Mouse (Mus musculus) right cerebral cortex, postnatal 25 days (tissue): ENCODE results near the gene Gm20388.

ENCODE experiments used
- DNase-seq: peaks from one replicate; pipeline ENCODE4 v3.0.0; 2022

The Gm20388 gene

GRCm38 (mm10) chr8:122098766-122099165 is 2188.1 kb downstream of the Gm20388 start:
- no peak for DNase-seq

- DNase-seq, result no peak
These were observed 2189.1 kb downstream of the Gm20388 start for GRCm38 (mm10) chr8:122099711-122100220.

- no peak for DNase-seq
These were observed 2191.2 kb downstream of the Gm20388 start for GRCm38 (mm10) chr8:122101816-122102215.

GRCm38 (mm10) chr8:122102286-122102685 is 2191.6 kb downstream of the Gm20388 start:
- no peak for DNase-seq

GRCm38 (mm10) chr8:122103241-122103640 is 2192.6 kb downstream of the Gm20388 start:
- no peak for DNase-seq

- DNase-seq, result no peak
These were observed 2194.0 kb downstream of the Gm20388 start for GRCm38 (mm10) chr8:122104658-122105057.

GRCm38 (mm10) chr8:122106270-122106669 is 2195.6 kb downstream of the Gm20388 start:
- no peak for DNase-seq

GRCm38 (mm10) chr8:122110240-122110866 is 2199.7 kb downstream of the Gm20388 start:
- no peak for DNase-seq

- DNase-seq, result no peak
These were observed 2200.2 kb downstream of the Gm20388 start for GRCm38 (mm10) chr8:122110867-122111253.

GRCm38 (mm10) chr8:122111745-122112144 is 2201.1 kb downstream of the Gm20388 start:
- no peak for DNase-seq

- no peak for DNase-seq
These were observed 2201.8 kb downstream of the Gm20388 start for GRCm38 (mm10) chr8:122112264-122112965.

GRCm38 (mm10) chr8:122114890-122115289 is 2204.2 kb downstream of the Gm20388 start:
- no peak for DNase-seq

- DNase-seq, result peak; percentile 23
These were observed 2206.2 kb downstream of the Gm20388 start for GRCm38 (mm10) chr8:122116716-122117357.

- DNase-seq, result no peak
These were observed 2207.5 kb downstream of the Gm20388 start for GRCm38 (mm10) chr8:122118097-122118496.

GRCm38 (mm10) chr8:122118536-122118935 is 2207.9 kb downstream of the Gm20388 start:
- DNase-seq, result no peak

- DNase-seq, result no peak
These were observed 2213.7 kb downstream of the Gm20388 start for GRCm38 (mm10) chr8:122124326-122124725.

GRCm38 (mm10) chr8:122126659-122127058 is 2216.0 kb downstream of the Gm20388 start:
- no peak for DNase-seq

- no peak for DNase-seq
These were observed 2223.5 kb downstream of the Gm20388 start for GRCm38 (mm10) chr8:122134121-122134529.

- no peak for DNase-seq
These were observed 2224.9 kb downstream of the Gm20388 start for GRCm38 (mm10) chr8:122135494-122135893.

GRCm38 (mm10) chr8:122139784-122140183 is 2229.1 kb downstream of the Gm20388 start:
- DNase-seq, result no peak

GRCm38 (mm10) chr8:122140411-122140810 is 2229.8 kb downstream of the Gm20388 start:
- DNase-seq, result no peak

- no peak for DNase-seq
These were observed 2231.8 kb downstream of the Gm20388 start for GRCm38 (mm10) chr8:122142428-122142827.

GRCm38 (mm10) chr8:122143231-122143630 is 2232.6 kb downstream of the Gm20388 start:
- DNase-seq, result no peak
